Mouse (Mus musculus) olfactory bulb, adult 2 months (tissue): Measurements from ENCODE around the gene Tbc1d25.

Source experiments
- CTCF ChIP-seq: fragments of 200-500 bp; IDR thresholded peaks from 2 replicates; pipeline ENCODE4 v1.5.1; 2012; ENCODE audit warnings: low read depth, mild to moderate bottlenecking, low read length, moderate library complexity; ENCODE audit not compliant: insufficient read depth
- POLR2A ChIP-seq: fragments of 200-500 bp; IDR thresholded peaks from 2 replicates; pipeline ENCODE4 v1.6.1; 2012; ENCODE audit warnings: mild to moderate bottlenecking, low read depth, low read length, moderate library complexity; ENCODE audit not compliant: insufficient read depth

DNA sequence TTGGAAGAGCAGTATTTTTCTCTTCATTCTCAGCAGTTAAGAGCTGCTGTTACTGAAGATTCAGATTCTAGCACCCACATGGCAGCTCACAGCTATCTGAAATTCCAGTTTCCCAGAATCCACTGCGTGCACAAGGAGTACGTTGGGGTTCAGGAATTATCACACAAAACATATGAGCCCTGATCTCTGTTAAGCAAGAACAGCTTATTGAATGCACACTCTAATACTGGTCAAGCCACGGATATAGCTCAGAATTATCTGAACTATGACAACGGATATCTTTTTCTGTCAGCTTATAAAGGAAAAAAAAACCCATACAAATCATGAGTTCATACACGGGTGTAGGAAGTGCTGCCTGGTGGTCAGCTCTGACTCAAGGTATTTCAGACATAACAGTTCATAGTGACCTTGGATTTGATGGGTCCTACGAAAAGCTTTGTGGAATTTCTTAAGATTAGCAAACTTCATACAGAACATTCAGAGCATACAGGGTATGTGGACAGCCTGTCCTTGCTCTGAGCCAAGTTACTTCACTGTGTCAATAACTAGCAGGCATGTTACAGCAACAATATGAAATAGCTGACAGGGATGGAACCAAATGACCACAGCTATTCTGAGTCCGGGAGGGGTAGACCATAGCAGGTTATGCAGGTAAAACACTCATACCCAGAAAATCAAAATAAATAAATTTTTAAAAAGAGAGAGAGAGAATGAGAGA lies 35.7 kb upstream of the Tbc1d25 start:
- TF ChIP-seq POLR2A (no peak), CTCF (no peak)
